Mouse (Mus musculus): ENCODE data around the gene Gnb5.

Gene Gnb5

GRCm38 (mm10) chr9:75304286-75304685, 1.8 kb upstream of the Gnb5 start:
- DNase-seq (ENCODE audit: low read depth, low spot score) = peak; percentile 91

GRCm38 (mm10) chr9:75307015-75307414, 927 bp downstream of the Gnb5 start:
- DNase-seq (ENCODE audit: low read depth, low spot score) = no peak

GRCm38 (mm10) chr9:75308621-75309020, 2.5 kb downstream of the Gnb5 start:
- DNase-seq (ENCODE audit: low read depth, low spot score) = no peak

GRCm38 (mm10) chr9:75312008-75312407, 5.9 kb downstream of the Gnb5 start:
- DNase-seq (ENCODE audit: low read depth, low spot score) = peak; percentile 86

- DNase-seq (ENCODE audit: low read depth, low spot score) = peak; percentile 42
Measured at GRCm38 (mm10) chr9:75313138-75313831, 7.2 kb downstream of the Gnb5 start.

- peak; percentile 82 for DNase-seq (ENCODE audit: low read depth, low spot score)
Measured at GRCm38 (mm10) chr9:75313832-75314516, 7.9 kb downstream of the Gnb5 start.

GRCm38 (mm10) chr9:75314517-75315105, 8.5 kb downstream of the Gnb5 start:
- DNase-seq (ENCODE audit: low read depth, low spot score) = no peak

- DNase-seq (ENCODE audit: low read depth, low spot score) = no peak
Measured at GRCm38 (mm10) chr9:75315238-75315637, 9.2 kb downstream of the Gnb5 start.

- DNase-seq (ENCODE audit: low read depth, low spot score) = no peak
Measured at GRCm38 (mm10) chr9:75316771-75317170, 10.7 kb downstream of the Gnb5 start.

GRCm38 (mm10) chr9:75318196-75318595, 12.1 kb downstream of the Gnb5 start:
- DNase-seq (ENCODE audit: low read depth, low spot score) = no peak

GRCm38 (mm10) chr9:75319365-75319764, 13.3 kb downstream of the Gnb5 start:
- DNase-seq (ENCODE audit: low read depth, low spot score) = peak; percentile 39

- no peak for DNase-seq (ENCODE audit: low read depth, low spot score)
Measured at GRCm38 (mm10) chr9:75322099-75322885, 16.2 kb downstream of the Gnb5 start.

- no peak for DNase-seq (ENCODE audit: low read depth, low spot score)
Measured at GRCm38 (mm10) chr9:75328047-75328446, 22.0 kb downstream of the Gnb5 start.

- no peak for DNase-seq (ENCODE audit: low read depth, low spot score)
Measured at GRCm38 (mm10) chr9:75330821-75331220, 24.7 kb downstream of the Gnb5 start.

GRCm38 (mm10) chr9:75334440-75334839, 28.4 kb downstream of the Gnb5 start:
- DNase-seq (ENCODE audit: low read depth, low spot score) = peak; percentile 55

GRCm38 (mm10) chr9:75338016-75338415, 31.9 kb downstream of the Gnb5 start:
- DNase-seq (ENCODE audit: low read depth, low spot score) = no peak

GRCm38 (mm10) chr9:75342433-75342832, 36.3 kb downstream of the Gnb5 start:
- DNase-seq (ENCODE audit: low read depth, low spot score) = no peak

- no peak for DNase-seq (ENCODE audit: low read depth, low spot score)
Measured at GRCm38 (mm10) chr9:75347458-75347857, 41.4 kb downstream of the Gnb5 start, which contains the start of gene Bcl2l10. Gene Bcl2l10 (plus strand): TSS chr9:75347758.

GRCm38 (mm10) chr9:75348066-75348465, 42.0 kb downstream of the Gnb5 start:
- DNase-seq (ENCODE audit: low read depth, low spot score) = no peak

GRCm38 (mm10) chr9:75348641-75349040, 42.6 kb downstream of the Gnb5 start:
- no peak for DNase-seq (ENCODE audit: low read depth, low spot score)

GRCm38 (mm10) chr9:75353094-75353493, 47.0 kb downstream of the Gnb5 start:
- DNase-seq (ENCODE audit: low read depth, low spot score) = peak; percentile 35

- no peak for DNase-seq (ENCODE audit: low read depth, low spot score)
Measured at GRCm38 (mm10) chr9:75355783-75356182, 49.7 kb downstream of the Gnb5 start.

Data from R1 (cell line).